Mouse (Mus musculus) kidney, adult 9 months (tissue): ENCODE measurements around the gene Kifc1.
"Not testable (repeated sequence)": the region's sequence is repeated elsewhere in the genome, so short reads cannot be mapped to it uniquely, and the experiment has no call there.

Source experiments
- DNase-seq: peaks from one replicate; pipeline ENCODE4 v3.0.0; 2022

The Kifc1 gene

GRCm38 (mm10) chr17:33901653-33902052 lies 11.2 kb upstream of the Kifc1 start:
- DNase-seq = no peak

GRCm38 (mm10) chr17:33900989-33901314 lies 10.5 kb upstream of the Kifc1 start:
- DNase-seq = no peak

DNA sequence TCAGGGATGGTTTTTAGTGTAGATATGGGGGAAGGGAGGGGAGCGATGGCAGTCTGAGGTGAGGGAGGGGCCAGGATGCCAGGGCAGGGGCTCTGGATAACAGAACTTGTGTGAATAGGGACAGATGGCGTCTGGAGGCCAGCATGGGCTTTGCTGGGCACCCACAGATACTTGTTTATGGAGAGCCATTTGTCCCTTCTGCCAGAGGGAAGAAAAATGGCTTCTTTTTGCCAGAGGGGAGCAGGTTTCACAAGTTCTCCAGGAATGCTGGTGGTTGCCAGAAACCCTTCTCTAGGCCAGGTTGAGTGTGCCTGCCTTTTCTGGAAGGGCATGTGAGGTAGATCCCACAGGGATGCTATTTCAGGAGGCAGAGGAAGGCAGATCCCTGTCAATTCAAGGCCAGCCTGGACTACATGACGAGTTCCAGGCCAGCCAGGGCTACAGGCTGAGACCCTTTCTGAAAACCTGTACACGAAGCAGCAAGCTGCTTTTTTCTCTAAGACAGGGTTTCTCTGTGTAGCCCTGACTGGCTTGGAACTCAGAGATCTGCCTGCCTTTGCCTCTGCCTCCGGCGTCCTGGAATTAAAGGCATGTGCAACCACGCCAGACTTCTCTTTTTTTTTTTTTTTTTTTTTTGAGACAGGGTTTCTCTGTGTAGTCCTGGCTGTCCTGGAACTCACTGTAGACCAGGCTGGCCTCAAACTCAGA lies 10.0 kb upstream of the Kifc1 start:
- no peak for DNase-seq

DNA sequence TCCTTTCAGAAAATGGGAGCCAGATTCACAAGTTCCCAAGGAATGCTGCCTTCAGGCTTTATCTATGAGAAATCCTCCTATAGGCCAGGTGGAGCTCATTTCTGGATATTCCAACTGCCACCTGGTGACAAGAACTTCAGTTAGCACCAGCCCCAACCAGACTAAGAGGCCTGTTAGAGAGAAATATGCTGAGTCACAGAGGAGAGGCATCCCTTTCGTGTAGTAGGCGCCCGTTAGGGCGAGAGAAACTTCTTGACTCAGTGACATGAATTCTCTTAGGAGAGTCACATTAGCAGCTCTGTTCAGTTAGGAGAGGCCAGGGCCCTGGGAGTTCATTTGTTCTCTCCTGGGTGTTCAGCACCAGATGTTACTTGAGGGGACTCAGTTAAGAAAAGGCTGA lies 9.2 kb upstream of the Kifc1 start:
- no peak for DNase-seq

DNA sequence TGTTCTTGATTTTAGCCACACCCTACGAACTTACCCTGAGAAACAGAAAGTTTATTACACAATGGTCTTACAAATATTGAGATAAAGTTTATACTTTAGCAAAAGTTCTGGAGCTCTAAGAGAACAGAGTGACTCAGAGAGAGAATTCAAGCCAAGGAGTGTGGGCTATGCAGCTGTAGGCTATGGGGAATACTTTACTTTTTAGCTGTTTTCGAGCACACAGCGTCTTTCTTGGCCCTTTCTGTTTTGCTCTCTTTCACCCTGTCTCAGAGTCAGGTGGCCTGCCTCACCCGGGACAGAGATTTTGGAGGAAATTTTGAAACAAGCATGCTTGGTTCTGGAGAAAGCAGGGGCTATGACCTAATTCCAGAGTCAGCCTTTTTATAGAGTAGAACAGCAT lies 7.7 kb upstream of the Kifc1 start:
- not testable (repeated sequence) for DNase-seq

DNA sequence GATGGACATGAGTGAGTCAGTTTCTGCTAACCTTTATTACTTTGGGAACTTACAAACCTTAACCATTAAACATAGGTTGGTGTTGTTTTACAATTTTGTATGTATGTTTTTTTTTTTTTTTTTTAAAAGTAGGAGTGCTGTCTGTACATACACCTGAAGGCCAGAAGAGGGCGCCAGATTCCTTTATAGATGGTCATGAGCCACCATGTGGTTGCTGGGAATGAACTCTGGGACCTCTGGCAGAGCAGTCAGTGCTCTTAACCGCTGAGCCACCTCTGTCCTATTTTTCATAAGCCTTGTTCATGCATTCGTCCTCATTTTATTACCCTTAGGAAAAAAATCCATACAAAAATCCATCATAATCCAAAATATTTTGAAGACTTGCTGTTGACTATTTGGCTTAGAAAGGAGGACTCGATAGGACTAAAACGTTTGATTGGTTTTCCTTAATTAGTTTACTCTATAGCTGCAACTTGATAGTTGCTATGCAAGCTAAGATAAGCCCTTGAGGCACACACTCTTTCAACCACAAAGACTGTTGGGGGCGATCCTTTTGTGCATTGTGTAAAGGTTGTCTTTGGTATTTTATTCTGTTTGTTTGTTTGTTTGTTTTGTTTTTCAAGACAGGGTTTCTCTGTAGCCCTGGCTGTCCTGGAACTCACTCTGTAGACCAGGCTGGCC lies 6.8 kb upstream of the Kifc1 start:
- peak; percentile 47 for DNase-seq

- DNase-seq = not testable (repeated sequence)
These were observed 2.5 kb upstream of the Kifc1 start for GRCm38 (mm10) chr17:33893011-33893410.

DNA sequence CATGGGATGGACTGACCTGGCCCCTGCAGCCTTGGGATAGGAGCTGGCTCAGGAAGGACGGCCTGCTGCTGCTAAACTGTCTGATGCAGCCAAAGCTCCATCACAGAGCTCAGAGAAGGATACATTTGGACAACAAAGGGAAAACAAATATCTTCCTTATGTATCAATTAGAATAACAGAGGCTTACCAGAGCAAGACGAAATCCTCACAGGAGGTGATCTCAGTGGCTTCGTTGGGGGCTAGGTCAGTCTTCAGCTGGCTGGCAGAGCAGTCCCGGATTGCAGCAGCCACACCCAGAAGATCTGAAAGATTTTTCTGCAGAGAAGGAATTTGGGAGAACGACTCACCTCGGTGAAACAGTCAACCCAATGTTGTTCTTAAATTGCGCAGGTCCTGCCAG lies 2.0 kb upstream of the Kifc1 start:
- DNase-seq = no peak

- DNase-seq = peak; percentile 34
These were observed 1.4 kb upstream of the Kifc1 start for GRCm38 (mm10) chr17:33891892-33892291.

DNA sequence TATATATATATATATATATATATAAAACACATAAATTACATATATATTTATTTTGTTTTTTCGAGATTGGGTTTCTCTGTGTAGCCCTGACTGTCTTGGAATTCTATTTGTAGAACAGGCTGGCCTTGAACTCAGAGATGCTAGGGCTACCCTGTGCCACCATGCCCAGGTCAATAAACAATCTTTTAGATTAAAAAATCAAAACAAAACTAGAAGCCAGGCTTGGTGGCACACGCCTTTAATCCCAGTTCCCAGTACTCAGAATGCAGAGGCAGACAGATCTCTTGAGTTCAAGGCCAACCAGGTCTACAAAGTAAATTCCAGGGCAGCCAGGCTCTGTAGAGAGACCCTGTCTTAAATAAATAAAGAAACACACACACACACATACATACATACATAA lies 896 bp upstream of the Kifc1 start:
- peak; percentile 23 for DNase-seq

- not testable (repeated sequence) for DNase-seq
These were observed 424 bp downstream of the Kifc1 start for GRCm38 (mm10) chr17:33889941-33890532.

DNA sequence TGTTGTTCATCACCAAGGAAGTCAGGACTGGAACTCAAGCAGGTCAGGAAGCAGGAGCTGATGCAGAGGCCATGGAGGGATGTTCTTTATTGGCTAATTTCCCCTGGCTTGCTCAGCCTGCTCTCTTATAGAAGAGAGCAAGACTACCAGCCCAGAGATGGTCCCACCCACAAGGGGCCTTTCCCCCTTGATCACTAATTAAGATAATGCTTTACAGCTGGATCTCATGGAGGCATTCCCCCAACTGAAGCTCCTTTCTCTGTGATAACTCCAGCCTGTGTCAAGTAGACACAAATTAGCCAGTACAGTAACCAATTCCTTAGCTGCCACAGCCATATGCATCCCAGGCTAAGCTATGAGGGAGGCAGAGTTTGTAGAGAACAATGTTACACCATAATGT lies 2.2 kb downstream of the Kifc1 start:
- DNase-seq = not testable (repeated sequence)

DNA sequence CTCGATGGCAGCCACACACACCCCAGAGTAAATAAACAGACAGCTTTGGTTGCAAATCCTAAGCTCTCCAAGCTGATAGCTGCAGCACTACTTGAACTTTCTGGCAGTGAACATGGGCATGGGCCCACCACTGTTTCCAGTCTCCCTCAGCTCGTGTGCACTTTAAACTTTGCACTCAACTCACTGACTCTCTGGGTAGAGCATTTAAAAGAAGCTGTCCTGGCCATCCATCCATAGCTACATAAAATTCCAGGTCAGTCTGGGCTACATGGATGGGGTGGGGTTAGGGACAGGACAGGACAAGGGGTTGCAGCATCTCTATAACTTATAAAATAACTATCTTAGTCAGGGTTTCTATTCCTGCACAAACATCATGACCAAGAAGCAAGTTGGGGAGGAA lies 2.7 kb downstream of the Kifc1 start:
- DNase-seq = peak; percentile 62

GRCm38 (mm10) chr17:33884320-33884719 lies 6.1 kb downstream of the Kifc1 start:
- DNase-seq = not testable (repeated sequence)

GRCm38 (mm10) chr17:33875797-33876196 lies 14.7 kb downstream of the Kifc1 start:
- DNase-seq = not testable (repeated sequence)

DNA sequence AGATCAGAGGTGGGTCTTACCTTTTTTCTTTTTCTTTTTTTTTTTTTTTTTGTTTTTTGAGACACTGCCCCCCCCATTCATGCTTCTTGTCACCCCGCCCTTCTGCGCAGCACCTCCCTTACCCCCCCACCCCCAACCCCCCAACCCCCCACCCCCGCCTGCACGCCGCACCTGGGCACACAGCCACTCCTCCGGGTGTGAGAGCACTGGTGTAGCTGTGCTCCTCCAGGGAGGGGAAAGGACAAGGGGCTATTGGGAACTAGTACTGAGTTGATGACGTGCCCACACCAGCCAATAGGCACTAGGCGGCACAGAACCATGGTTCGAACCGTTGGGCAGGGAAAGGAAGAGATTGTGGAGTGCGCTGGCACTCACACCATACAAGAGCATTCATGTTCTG lies 16.1 kb downstream of the Kifc1 start:
- no peak for DNase-seq

DNA sequence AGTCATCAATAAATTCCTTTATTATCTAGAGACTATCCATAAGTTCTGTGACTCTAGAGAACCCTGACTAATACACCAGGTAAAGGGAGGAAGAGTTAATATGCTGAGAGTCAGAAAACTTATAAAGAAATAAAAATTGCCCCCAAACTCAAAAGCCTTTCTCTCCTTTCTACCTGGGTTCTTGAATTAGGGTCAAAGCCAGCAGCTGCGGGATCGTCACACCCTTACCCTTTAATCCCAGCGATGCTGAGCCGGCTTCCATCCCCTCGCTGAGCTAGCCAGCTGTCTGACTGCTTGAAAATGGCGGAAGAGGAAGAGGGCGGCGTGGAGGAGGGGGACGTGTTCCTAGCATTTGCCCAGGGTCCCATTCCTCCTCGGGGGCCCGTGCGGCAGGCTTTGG lies 16.9 kb downstream of the Kifc1 start, which contains the start of gene Gm7029:
Gene Gm7029 (plus strand): TSS at position 301 of the 400 bp plus-strand sequence.
- not testable (repeated sequence) for DNase-seq

GRCm38 (mm10) chr17:33865330-33866030 lies 25.0 kb downstream of the Kifc1 start:
- DNase-seq = peak; percentile 68

DNA sequence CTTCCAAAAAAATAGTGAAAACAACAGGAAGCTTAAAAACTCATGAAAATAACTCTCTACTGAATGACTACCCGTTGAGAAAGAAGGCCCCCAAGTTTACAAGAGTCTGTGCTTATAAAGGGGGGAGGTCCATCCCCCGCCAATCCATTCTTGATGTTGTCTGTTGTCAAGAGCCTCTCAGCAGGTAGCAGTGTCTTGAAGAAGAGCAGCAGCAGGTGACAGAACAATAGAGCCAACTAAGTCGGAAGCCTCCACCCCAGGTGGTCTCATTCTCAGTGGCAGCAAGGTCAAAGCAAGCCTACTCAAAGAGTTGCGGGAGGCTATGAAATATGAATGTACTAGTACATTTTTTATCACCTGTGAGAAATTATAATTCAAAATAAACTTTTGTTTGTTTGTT lies 32.6 kb downstream of the Kifc1 start:
- no peak for DNase-seq

GRCm38 (mm10) chr17:33851331-33851730 lies 39.1 kb downstream of the Kifc1 start:
- DNase-seq = no peak

DNA sequence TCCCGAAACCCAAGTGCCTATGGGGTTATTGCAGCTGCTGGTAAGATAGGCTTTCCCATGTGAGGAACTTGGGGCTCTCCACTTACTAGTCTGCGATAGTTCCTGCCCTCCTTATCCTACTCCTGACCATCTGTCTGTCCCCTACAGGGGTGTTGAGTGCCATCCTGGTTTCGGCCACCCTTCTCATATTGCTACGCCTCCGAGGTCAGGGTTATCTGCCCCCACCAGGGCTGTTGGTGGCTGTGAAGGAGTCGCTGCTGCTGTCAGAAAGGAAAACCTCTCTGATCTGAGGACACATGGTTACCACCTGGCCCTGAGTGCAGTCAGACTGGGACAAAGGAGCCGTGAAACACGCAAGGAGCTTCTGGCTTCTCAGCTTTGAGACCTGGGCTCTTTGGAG lies 42.3 kb downstream of the Kifc1 start:
- DNase-seq = no peak

DNA sequence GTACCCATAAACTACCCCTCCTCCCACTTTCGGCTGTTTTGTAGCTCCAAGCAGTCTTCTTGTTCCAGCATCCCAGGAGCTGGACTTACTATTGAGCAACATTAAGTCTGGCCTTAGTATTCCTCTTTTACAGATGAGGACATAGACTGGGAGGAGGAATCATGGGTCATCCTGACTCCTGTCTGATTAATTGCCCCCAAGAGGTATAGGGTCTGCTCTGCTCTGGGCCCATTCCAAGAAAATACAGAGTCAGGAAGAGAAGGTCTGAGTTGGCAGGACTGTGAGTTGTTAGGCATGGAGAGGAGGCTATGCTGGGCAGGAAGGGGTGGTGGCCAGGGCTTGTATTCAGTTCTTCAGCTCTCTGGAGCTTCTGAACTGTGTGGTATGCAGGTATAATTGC lies 46.3 kb downstream of the Kifc1 start:
- DNase-seq = no peak

DNA sequence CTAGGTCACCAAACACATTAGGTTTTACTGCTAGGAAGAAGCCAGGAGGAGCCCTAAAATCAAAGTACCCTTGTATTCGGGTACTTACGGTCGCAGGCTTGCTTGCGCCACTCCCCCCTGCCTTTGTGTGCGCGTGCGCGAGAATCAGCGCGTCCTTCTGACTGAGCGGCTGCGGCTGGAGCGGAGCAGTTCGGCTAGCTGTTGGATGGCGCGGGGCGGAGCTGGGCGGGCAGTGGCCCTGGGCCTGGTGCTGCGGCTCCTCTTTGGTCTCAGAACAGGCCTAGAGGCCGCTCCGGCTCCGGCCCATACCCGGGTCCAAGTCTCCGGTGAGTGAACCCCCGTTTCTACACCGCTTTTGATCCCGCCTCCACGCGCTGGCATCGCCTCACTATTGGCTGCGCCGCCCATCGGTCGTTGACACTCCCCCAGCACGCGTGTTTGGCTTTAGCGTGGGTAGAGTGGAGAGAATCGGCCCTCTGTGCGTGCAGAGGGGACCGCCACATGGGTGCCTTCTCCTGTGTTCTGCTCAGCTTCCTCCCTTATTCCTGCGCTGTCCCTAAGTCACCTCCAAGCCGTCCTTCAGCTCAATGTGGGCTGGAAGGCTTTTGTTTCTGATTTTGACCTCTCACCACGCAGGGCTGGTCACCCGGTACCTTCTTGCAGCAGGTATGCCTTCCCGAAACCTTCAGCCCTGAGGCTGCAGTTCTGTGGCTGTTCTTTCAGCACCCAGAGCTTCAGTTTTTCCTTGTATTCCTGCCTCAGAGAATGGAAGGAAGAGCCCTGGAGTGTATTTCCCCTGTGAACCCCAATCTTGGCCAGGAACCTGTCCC lies 47.3 kb downstream of the Kifc1 start, which contains the start of gene Cd320:
Gene Cd320 (plus strand): TSS at position 126 of the 830 bp plus-strand sequence.
- DNase-seq = peak; percentile 95
